Mouse (Mus musculus): ENCODE data around the gene Dtx2. TPM values are rescaled to one million over a fixed set of nuclear protein-coding genes. Genes with fewer than 3 reads are reported as not detected.

Dtx2 gene
- total and polyA plus RNA-seq, 3 experiments, result 16.0 to 43.7 (median 20.4) TPM

GRCm38 (mm10) chr5:136035285-136035684 lies 40.7 kb downstream of the Dtx2 start:
- H3K36me3 ChIP-seq (replicated peaks in 1 of 2; ENCODE audit: control insufficient read depth in 1 of 2, insufficient read depth in 1 of 2, low read length in 1 of 2), result peaks cover 25 to 38% of the 10 kb centered on the region in 2 experiments
- in situ Hi-C loops (cut with MboI; ENCODE audit: low pct_ligation_motif_present, low pct_unique_long_range_greater_than_20kb, low sequenced_read_pairs), result no loop called here

GRCm38 (mm10) chr5:136036667-136037066 lies 42.1 kb downstream of the Dtx2 start:
- DNase-seq (ENCODE audit: extremely low read depth), result peak; percentile 78
- in situ Hi-C loops (cut with MboI; ENCODE audit: low pct_ligation_motif_present, low pct_unique_long_range_greater_than_20kb, low sequenced_read_pairs) (no loop called here), dilution Hi-C loops (cut with MboI; ENCODE audit: extremely low pct_ligation_motif_present, extremely low pct_unique_long_range_greater_than_20kb, low sequenced_read_pairs) (no loop called here)
- Histone ChIP-seq H3K4me3 (replicated peaks in 1 of 3; ENCODE audit: low read depth in 2 of 3, low read length in 2 of 3, poor library complexity in 1 of 3) (no peak overlapping the region), H3K4me2 (ENCODE audit: insufficient read depth, low read depth, poor library complexity, severe bottlenecking) (no peak overlapping the region), H3K36me3 (replicated peaks in 1 of 2; ENCODE audit: control insufficient read depth in 1 of 2, insufficient read depth in 1 of 2, low read length in 1 of 2) (peaks cover 14 to 24% of the 10 kb centered on the region in 2 experiments), H3K27me3 (replicated peaks) (no peaks in the 10 kb centered on the region), H3K4me1 (ENCODE audit: control insufficient read depth in 1 of 2, insufficient read depth in 2 of 2) (peaks cover 21 to 61% of the 10 kb centered on the region in 2 experiments), H3K79me2 (replicated peaks; ENCODE audit: control insufficient read depth, extremely low read depth, insufficient read depth, poor library complexity, severe bottlenecking) (no peaks in the 10 kb centered on the region), H3K9me3 (replicated peaks; ENCODE audit: low read length) (peaks cover 26% of the 10 kb centered on the region), H3K27ac (ENCODE audit: insufficient read depth, low read depth) (no peak overlapping the region), H3K9ac (ENCODE audit: insufficient read depth, low read depth) (no peak overlapping the region)
- TF ChIP-seq MEF2A (IDR thresholded peaks at IDR 0.05; ENCODE audit: borderline replicate concordance, low read depth, low read length), result no peak
- no peak for TF ChIP-seq CHD1 (IDR thresholded peaks at IDR 0.05; ENCODE audit: low read depth, low read length)
- TF ChIP-seq RAD21 (IDR thresholded peaks at IDR 0.05; ENCODE audit: low read depth, low read length), result no peak
- TF ChIP-seq MYC (IDR thresholded peaks at IDR 0.05; ENCODE audit: low read depth, low read length), result no peak
- 0 out of 2 replicates have a peak, but pooled peaks have one; percentile 9 for TF ChIP-seq KAT2A (IDR thresholded peaks at IDR 0.05; ENCODE audit: insufficient replicate concordance, low read length)
- TF ChIP-seq SIN3A (IDR thresholded peaks at IDR 0.05; ENCODE audit: low read length), result no peak
- TF ChIP-seq ZKSCAN1 (IDR thresholded peaks at IDR 0.05; ENCODE audit: borderline replicate concordance, low read depth, low read length), result no peak
- TF ChIP-seq MAZ (IDR thresholded peaks at IDR 0.05; ENCODE audit: low read depth, low read length), result no peak
- no peak for TF ChIP-seq MAX (IDR thresholded peaks at IDR 0.05; ENCODE audit: low read length)
- TF ChIP-seq PAX5 (IDR thresholded peaks at IDR 0.05; ENCODE audit: low read length), result no peak
- TF ChIP-seq UBTF (IDR thresholded peaks at IDR 0.05; ENCODE audit: low read depth, low read length), result no peak
- no peak for TF ChIP-seq RCOR1 (conservative IDR thresholded peaks at IDR 0.05; ENCODE audit: low read depth, low read length)
- no peak for TF ChIP-seq CTCF (conservative IDR thresholded peaks at IDR 0.05 in 1 of 2, IDR thresholded peaks at IDR 0.05 in 1 of 2; ENCODE audit: low read depth in 2 of 2, low read length in 2 of 2)
- TF ChIP-seq MAFK (IDR thresholded peaks at IDR 0.05; ENCODE audit: insufficient replicate concordance, low read length), result 0 out of 2 replicates have a peak, but pooled peaks have one; percentile 25
- TF ChIP-seq SMC3 (IDR thresholded peaks at IDR 0.05; ENCODE audit: low read depth, low read length), result no peak
- TF ChIP-seq BHLHE40 (IDR thresholded peaks at IDR 0.05; ENCODE audit: low read depth, low read length), result peak; percentile 39; the same call in 1 of the 2 replicates
- peak; percentile 60 for TF ChIP-seq ETS1 (conservative IDR thresholded peaks at IDR 0.05; ENCODE audit: low read depth, low read length)
- no peak for TF ChIP-seq ZC3H11A (IDR thresholded peaks at IDR 0.05; ENCODE audit: low read depth, low read length)
- TF ChIP-seq NRF1 (IDR thresholded peaks at IDR 0.05; ENCODE audit: low read depth, low read length), result no peak
- TF ChIP-seq ZMIZ1 (IDR thresholded peaks at IDR 0.05; ENCODE audit: low read depth, low read length), result no peak
- no peak for TF ChIP-seq GABPA (IDR thresholded peaks at IDR 0.05; ENCODE audit: insufficient replicate concordance, low read depth, low read length)
- no peak for TF ChIP-seq EP300 (IDR thresholded peaks at IDR 0.05; ENCODE audit: low read length)
- TF ChIP-seq CHD2 (IDR thresholded peaks at IDR 0.05; ENCODE audit: low read length), result no peak

More at GRCm38 (mm10) chr5:136035285-136035684, 40.7 kb downstream of the Dtx2 start:
- Histone ChIP-seq H3K4me3 (replicated peaks in 1 of 3; ENCODE audit: low read depth in 2 of 3, low read length in 2 of 3, poor library complexity in 1 of 3) (no peak overlapping the region), H3K4me1 (ENCODE audit: control insufficient read depth in 1 of 2, insufficient read depth in 2 of 2) (peaks cover 12 to 47% of the 10 kb centered on the region in 2 experiments), H3K9ac (ENCODE audit: insufficient read depth, low read depth) (no peak overlapping the region), H3K27me3 (replicated peaks) (no peaks in the 10 kb centered on the region), H3K4me2 (ENCODE audit: insufficient read depth, low read depth, poor library complexity, severe bottlenecking) (no peak overlapping the region), H3K27ac (ENCODE audit: insufficient read depth, low read depth) (no peak overlapping the region), H3K79me2 (replicated peaks; ENCODE audit: control insufficient read depth, extremely low read depth, insufficient read depth, poor library complexity, severe bottlenecking) (no peaks in the 10 kb centered on the region), H3K9me3 (replicated peaks; ENCODE audit: low read length) (peaks cover 26% of the 10 kb centered on the region)
- dilution Hi-C loops (cut with MboI; ENCODE audit: extremely low pct_ligation_motif_present, extremely low pct_unique_long_range_greater_than_20kb, low sequenced_read_pairs), result no loop called here
- no peak for DNase-seq (ENCODE audit: extremely low read depth)
- no peak for TF ChIP-seq MEF2A (IDR thresholded peaks at IDR 0.05; ENCODE audit: borderline replicate concordance, low read depth, low read length)
- TF ChIP-seq ZKSCAN1 (IDR thresholded peaks at IDR 0.05; ENCODE audit: borderline replicate concordance, low read depth, low read length), result no peak
- no peak for TF ChIP-seq UBTF (IDR thresholded peaks at IDR 0.05; ENCODE audit: low read depth, low read length)
- no peak for TF ChIP-seq MXI1 (IDR thresholded peaks at IDR 0.05; ENCODE audit: low read depth, low read length)
- TF ChIP-seq NRF1 (IDR thresholded peaks at IDR 0.05; ENCODE audit: low read depth, low read length), result no peak
- no peak for TF ChIP-seq GABPA (IDR thresholded peaks at IDR 0.05; ENCODE audit: insufficient replicate concordance, low read depth, low read length)
- no peak for TF ChIP-seq POLR2AphosphoS2 (IDR thresholded peaks at IDR 0.05; ENCODE audit: low read depth, low read length)
- no peak for TF ChIP-seq ZMIZ1 (IDR thresholded peaks at IDR 0.05; ENCODE audit: low read depth, low read length)
- TF ChIP-seq IRF4 (IDR thresholded peaks at IDR 0.05; ENCODE audit: low read depth, low read length), result no peak
- no peak for TF ChIP-seq KAT2A (IDR thresholded peaks at IDR 0.05; ENCODE audit: insufficient replicate concordance, low read length)

Measured in CH12.LX (cell line).